ENCODE assay signal across 9 mouse cellular contexts in genomic region chr3:63941204-63941850, GRCm38 (mm10). TPM values are rescaled to one million over a fixed set of nuclear protein-coding genes. Genes with fewer than 3 reads are reported as not detected.
A peak's percentile ranks its signal among the peaks of the same experiment; 100 is the strongest.
DNase-seq lines count a peak whose midpoint lies in the region.
"Had no signal": no experiment of that assay in that cellular context is flagged by ENCODE, and none has a peak within 500 bp of the region (broad histone marks: within the 10 kb centered on the region; RNA-seq: fewer than 3 reads in every experiment).

No protein-coding gene starts in this region.

- DNase-seq in gastrocnemius, adult 18-20 months (ENCODE audit: low spot score), result peak; percentile 25
- no peak for DNase-seq in gastrocnemius, postnatal 10 days
- DNase-seq in MN1 (ENCODE audit: low spot score) (peak; percentile 60), liver (no peak)
- peak; percentile 6 to 46 for DNase-seq in cerebellum, postnatal 36 days
- DNase-seq in left cerebral cortex, postnatal 25 days (ENCODE audit: low spot score in 2 of 2), result peak; percentile 45 to 84
- no peak for DNase-seq in retina, embryonic 14.5 days (ENCODE audit: low spot score)
- DNase-seq in testis, postnatal 10 days (ENCODE audit: low spot score), result no peak
- DNase-seq: heart, adult 2 months had no signal

- intact Hi-C loops in left cerebral cortex, postnatal 25 days (cut with DNase I), result no loop called here

RNA-seq across cellular contexts. Expression of gene E130311K13Rik, which starts 12.1 kb away (rescaled TPM):
- total RNA-seq in gastrocnemius, adult 18-20 months (2021), result 1 to 10 TPM; 6.6 to 7.1 TPM
- 1 to 10 TPM; 4.4 to 5.6 TPM for total RNA-seq in gastrocnemius, postnatal 10 days (2021)
- 10 to 100 TPM; 11.8 to 12.5 TPM for total RNA-seq in left cerebral cortex, postnatal 25 days (2021)

RNA-seq across cellular contexts. Expression of gene Slc33a1, which starts 23.2 kb away (rescaled TPM):
- 1 to 10 TPM; 4.5 to 5.9 TPM for total RNA-seq in gastrocnemius, adult 18-20 months (2021)
- total RNA-seq in gastrocnemius, postnatal 10 days (2021), result 1 to 10 TPM; 6.8 to 8.2 TPM
- total RNA-seq in left cerebral cortex, postnatal 25 days (2021), result 10 to 100 TPM; 28.1 to 31.8 TPM

RNA-seq across cellular contexts. Expression of gene Gmps, which starts 34.6 kb away (rescaled TPM):
- total RNA-seq in gastrocnemius, adult 18-20 months (2021), result 10 to 100 TPM; 16.4 to 17.8 TPM
- total RNA-seq in gastrocnemius, postnatal 10 days (2021), result 10 to 100 TPM; 16.3 to 16.7 TPM
- 10 to 100 TPM; 44.1 to 44.9 TPM for total RNA-seq in left cerebral cortex, postnatal 25 days (2021)

RNA-seq across cellular contexts. Expression of gene Plch1, which starts 42.1 kb away (rescaled TPM):
- not detected for total RNA-seq in gastrocnemius, adult 18-20 months (2021)
- under 1 TPM; 0.20 to 0.31 TPM for total RNA-seq in gastrocnemius, postnatal 10 days (2021)
- total RNA-seq in left cerebral cortex, postnatal 25 days (2021), result 1 to 10 TPM; 7.1 to 7.9 TPM

Comparison
In these comparisons a context has a peak if more than half of its experiments do, and no peak if none do; other contexts are left out.
1. DNase-seq: peak in gastrocnemius, adult 18-20 months (single experiment), MN1 (single experiment), cerebellum, postnatal 36 days (2 of 2) and left cerebral cortex, postnatal 25 days (2 of 2); none in gastrocnemius, postnatal 10 days (single experiment), retina, embryonic 14.5 days (single experiment), testis, postnatal 10 days (single experiment) and liver (single experiment).